Mouse (Mus musculus) limb, embryonic 11.5 days (tissue): ENCODE measurements around the gene Angptl2. TPM values are rescaled to one million over a fixed set of nuclear protein-coding genes. Genes with fewer than 3 reads are reported as not detected.

Source experiments
- ATAC-seq: fragments of 200-750 bp; cut with Nextera tagmentation; 2 replicates; pipeline ENCODE4 v1.8.0; 2017; ENCODE audit warnings: low read depth; ENCODE audit not compliant: insufficient number of reproducible peaks, low FRiP score, low TSS enrichment
- DNase-seq: peaks from one replicate; pipeline ENCODE4 v3.0.0-alpha.2; 2015; ENCODE audit warnings: low spot score
- H3K27ac ChIP-seq: fragments of 300-500 bp; sonication (generic); replicated peaks from 2 replicates; pipeline ENCODE4 v1.5.1; 2014; ENCODE audit warnings: low read depth, mild to moderate bottlenecking, low read length
- H3K27me3 ChIP-seq: fragments of 300-500 bp; sonication (generic); 2 replicates; pipeline ENCODE4 v1.6.1; 2014; ENCODE audit warnings: mild to moderate bottlenecking, low read length, mixed read lengths; ENCODE audit not compliant: control insufficient read depth, insufficient read depth
- H3K36me3 ChIP-seq: fragments of 300-500 bp; sonication (generic); 2 replicates; pipeline ENCODE4 v1.6.1; 2014; ENCODE audit warnings: mild to moderate bottlenecking, low read length, moderate library complexity, mixed read lengths; ENCODE audit not compliant: control insufficient read depth, insufficient read depth
- H3K4me1 ChIP-seq: fragments of 300-500 bp; sonication (generic); 2 replicates; pipeline ENCODE4 v1.6.1; 2014; ENCODE audit warnings: low read length, mixed read lengths; ENCODE audit not compliant: control insufficient read depth, insufficient read depth
- H3K4me2 ChIP-seq: fragments of 300-500 bp; sonication (generic); 2 replicates; pipeline ENCODE4 v1.6.1; 2014; ENCODE audit warnings: low read depth, mild to moderate bottlenecking, moderate library complexity; ENCODE audit not compliant: severe bottlenecking
- H3K4me3 ChIP-seq: fragments of 300-500 bp; sonication (generic); 2 replicates; pipeline ENCODE4 v1.5.1; 2014; ENCODE audit warnings: low read depth, low read length
- H3K9ac ChIP-seq: fragments of 300-500 bp; sonication (generic); 2 replicates; pipeline ENCODE4 v1.6.1; 2014; ENCODE audit warnings: mild to moderate bottlenecking, low read length
- H3K9me3 ChIP-seq: fragments of 300-500 bp; sonication (generic); 2 replicates; pipeline ENCODE4 v1.6.1; 2016; ENCODE audit warnings: low read length; ENCODE audit not compliant: control insufficient read depth
- WGBS: fragments of 180-500 bp; shearing (Covaris S2); extraction: QIAGEN DNeasy Blood & Tissue Kit; methylation state at CpG from one replicate; pipeline ENCODE4 v1.1.7; 2014; 5-methylcytosine and 5-hydroxymethylcytosine counted together
- polyA plus RNA-seq: library from polyadenylated mRNA; unstranded; fragments of >200 nt; fragmentation: Nextera tagmentation; extraction: Ambion mirVana; gene quantifications from 2 replicates; pipeline ENCODE4 v1.2.1, GENCODE M21; 2014

Gene Angptl2
- polyA plus RNA-seq, 1 experiment from 2014 or later: 48.8 TPM

DNA sequence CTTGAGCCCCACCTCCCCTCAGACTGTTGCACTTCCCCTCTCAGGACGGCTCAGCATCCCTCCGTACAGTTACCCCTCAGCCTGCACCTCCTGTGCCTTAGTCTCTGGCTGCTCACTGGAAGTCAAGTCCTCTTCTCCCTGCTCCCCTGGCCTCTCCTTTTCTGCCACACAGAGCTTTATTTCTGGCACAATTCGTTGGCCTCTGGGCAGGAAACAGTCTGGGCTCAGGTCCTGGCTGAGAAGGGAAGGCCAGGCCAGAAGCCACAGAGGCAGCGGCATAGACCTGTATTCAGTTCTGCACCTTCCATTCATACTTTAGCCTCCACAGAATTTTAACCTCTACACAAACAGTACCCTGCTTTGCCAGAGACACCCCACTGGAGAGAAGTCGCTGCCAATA, 31.0 kb downstream of the Angptl2 start:
- Histone ChIP-seq H3K27ac (no peak overlapping the region), H3K36me3 (peaks cover 8% of the 10 kb centered on the region; the same call in 1 of the 2 replicates), H3K4me1 (peaks cover 3% of the 10 kb centered on the region; the same call in 1 of the 2 replicates), H3K27me3 (no peaks in the 10 kb centered on the region), H3K4me2 (no peak overlapping the region), H3K9me3 (no peaks in the 10 kb centered on the region), H3K9ac (no peak overlapping the region), H3K4me3 (no peak overlapping the region)
- 87% methylated on average over 5 of the region's 5 CpGs for whole genome bisulfite sequencing
- ATAC-seq: no peak
- DNase-seq: no peak

DNA sequence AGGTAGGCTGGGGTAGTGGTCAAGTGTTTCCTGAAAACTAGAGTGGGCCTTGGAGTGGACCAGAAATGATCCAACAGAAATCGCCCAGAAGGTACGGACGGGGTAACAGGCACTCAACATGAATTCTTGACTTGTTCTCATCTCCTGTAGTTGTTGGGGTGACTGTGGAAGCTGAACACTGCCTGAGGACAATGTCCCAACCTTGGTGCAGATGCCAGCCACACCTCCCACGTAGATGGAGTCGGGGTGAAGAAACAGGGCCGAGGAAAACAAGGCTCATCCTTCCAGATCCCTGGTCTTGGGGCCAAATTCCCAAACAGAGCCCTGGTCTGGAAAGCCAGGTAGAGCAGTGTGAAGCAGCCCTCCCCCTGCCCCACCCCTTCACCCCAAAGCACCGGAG, 32.7 kb downstream of the Angptl2 start:
- Histone ChIP-seq H3K27me3 (no peaks in the 10 kb centered on the region), H3K9ac (no peak overlapping the region), H3K4me3 (no peak overlapping the region), H3K27ac (no peak overlapping the region), H3K36me3 (no peaks in the 10 kb centered on the region), H3K4me2 (no peak overlapping the region), H3K9me3 (no peaks in the 10 kb centered on the region), H3K4me1 (peaks cover 3% of the 10 kb centered on the region; the same call in 1 of the 2 replicates)
- DNase-seq (no peak), ATAC-seq (no peak)
- WGBS: 82% methylated on average over 7 of the region's 7 CpGs

DNA sequence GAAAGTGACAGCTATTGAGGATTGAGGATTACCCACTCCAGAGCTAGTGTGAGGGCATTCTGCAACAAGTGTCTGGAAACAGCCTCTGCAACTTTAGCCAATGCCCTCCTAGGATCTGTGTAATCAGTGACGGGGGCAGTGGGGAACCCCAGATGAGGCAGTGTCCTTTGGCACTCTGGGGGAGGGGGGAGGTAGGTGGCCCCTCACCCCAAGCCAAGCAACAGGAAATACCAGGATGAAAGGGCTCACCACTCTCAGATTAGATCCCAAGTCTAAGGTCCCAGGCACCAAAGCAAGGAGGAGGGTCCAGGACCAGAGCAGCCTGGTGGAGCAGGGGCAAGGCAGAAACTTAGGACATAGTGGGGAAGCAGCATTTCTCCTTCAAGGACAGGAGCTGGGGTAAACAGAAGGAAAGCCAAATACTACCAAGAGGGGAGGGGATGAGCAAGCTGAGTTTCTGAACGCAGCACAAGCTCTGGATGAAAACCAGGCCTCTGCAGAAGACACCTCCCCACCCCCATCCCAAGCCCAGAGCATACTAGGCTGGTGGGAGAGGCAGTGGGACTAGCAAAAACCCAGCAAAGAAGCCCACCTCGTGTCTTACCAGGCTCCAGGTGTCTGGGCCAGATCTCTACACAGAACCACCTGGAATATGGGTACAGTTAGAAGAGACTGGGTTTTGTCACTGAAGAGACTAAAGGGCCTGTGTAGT, 34.2 kb downstream of the Angptl2 start:
- no peak for ATAC-seq
- Histone ChIP-seq H3K27me3 (no peaks in the 10 kb centered on the region), H3K4me3 (no peak overlapping the region), H3K4me2 (no peak overlapping the region), H3K9me3 (no peaks in the 10 kb centered on the region), H3K9ac (no peak overlapping the region), H3K27ac (no peak overlapping the region), H3K4me1 (peaks cover 3% of the 10 kb centered on the region; the same call in 1 of the 2 replicates), H3K36me3 (no peaks in the 10 kb centered on the region)
- WGBS: 34% methylated on average over 3 of the region's 3 CpGs
- DNase-seq: no peak

DNA sequence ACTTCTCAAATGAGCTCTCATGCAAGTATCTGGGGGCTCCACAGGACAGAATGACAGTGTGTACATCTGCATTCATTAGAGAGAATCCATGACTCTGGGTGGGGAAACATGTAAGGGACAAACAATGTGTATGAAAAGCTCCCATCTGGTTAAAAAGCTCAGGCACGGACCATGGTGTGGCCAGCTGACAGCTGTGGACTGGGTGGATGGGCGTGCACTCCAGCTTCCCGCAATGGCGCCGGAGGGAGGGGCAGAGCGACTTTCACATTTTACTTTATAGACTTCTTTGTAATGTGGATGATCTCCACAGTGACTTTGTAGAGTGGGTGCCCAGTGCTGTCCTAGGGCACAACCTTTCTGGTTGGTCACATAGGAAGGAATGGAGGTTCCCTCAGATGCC, 36.9 kb downstream of the Angptl2 start:
- Histone ChIP-seq H3K27ac (no peak overlapping the region), H3K4me3 (no peak overlapping the region), H3K9ac (no peak overlapping the region), H3K4me1 (peaks cover 3% of the 10 kb centered on the region; the same call in 1 of the 2 replicates), H3K9me3 (no peaks in the 10 kb centered on the region), H3K36me3 (no peaks in the 10 kb centered on the region), H3K27me3 (no peaks in the 10 kb centered on the region), H3K4me2 (no peak overlapping the region)
- WGBS: 86% methylated on average over 6 of the region's 6 CpGs
- DNase-seq (no peak), ATAC-seq (no peak)

DNA sequence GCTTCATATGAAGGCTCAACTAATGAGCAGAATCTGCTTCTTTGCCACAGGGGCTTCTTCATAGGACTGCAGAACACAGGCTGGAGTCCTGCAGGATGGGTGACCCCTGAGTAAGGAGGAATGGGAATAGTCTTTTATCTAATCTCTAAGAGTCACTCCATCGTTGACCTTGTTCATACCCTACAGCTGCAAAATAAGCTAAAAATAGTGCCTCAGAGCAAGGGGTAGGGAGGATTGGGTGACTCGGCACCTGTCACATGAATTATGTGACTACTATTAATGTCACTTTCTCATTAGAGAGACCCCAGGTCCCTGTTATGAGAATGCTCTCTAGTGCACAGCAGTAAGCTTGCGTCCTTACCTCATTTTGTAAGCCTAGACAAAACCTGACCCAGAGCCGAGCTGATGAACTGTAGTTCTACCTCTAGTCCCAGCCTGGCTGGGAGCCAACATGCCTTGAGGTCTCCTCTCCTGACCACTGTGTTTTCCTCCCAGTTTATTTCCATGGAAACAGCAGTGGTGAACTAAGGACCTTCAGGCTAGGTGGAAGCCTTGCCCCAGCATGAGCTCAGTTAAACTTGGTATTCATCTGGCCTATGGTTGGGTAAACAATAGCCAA, 37.8 kb downstream of the Angptl2 start:
- no peak for ATAC-seq
- peaks cover 3% of the 10 kb centered on the region; the same call in 1 of the 2 replicates for H3K4me1 ChIP-seq
- no peak overlapping the region for H3K9ac ChIP-seq
- H3K4me2 ChIP-seq: no peak overlapping the region
- H3K27ac ChIP-seq: no peak overlapping the region
- H3K27me3 ChIP-seq: no peaks in the 10 kb centered on the region
- 59% methylated on average over 4 of the region's 4 CpGs for WGBS
- H3K9me3 ChIP-seq: no peaks in the 10 kb centered on the region
- DNase-seq: peak; percentile 42
- no peaks in the 10 kb centered on the region for H3K36me3 ChIP-seq
- no peak overlapping the region for H3K4me3 ChIP-seq

DNA sequence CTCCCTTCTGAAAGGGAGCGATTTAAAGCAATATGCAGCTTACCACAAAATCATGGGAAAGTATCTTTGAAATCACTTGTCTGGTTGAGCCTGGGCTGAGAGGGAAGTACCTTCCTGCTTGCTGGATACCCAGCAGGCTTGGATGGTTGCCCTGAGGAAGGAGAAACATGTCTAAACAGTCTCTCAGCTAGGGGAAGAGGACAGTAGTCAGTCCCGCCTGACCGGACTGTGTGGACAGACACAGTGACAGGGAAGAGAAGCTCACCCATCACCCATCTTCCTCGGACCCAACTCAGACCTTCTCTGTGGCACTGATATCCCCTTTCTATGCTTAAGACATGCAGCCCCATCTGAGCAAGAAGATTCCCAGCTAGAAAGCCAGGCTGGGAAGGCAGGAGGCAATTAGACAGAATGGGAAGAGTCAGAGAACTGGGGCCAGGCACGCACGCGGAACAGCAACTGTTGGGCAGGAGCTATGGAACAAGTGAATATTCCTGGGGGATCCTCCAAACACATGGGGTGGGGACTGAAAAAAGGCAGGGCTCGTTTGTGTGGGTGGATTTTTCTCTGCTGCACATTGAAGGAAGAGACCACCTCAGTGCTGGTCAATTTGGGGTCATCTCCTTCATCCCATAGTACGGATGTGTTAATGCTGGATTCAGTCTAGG, 38.6 kb downstream of the Angptl2 start:
- DNase-seq: no peak
- no peak overlapping the region for H3K4me3 ChIP-seq
- WGBS: 88% methylated on average over 9 of the region's 9 CpGs
- no peaks in the 10 kb centered on the region for H3K9me3 ChIP-seq
- H3K9ac ChIP-seq: no peak overlapping the region
- no peaks in the 10 kb centered on the region for H3K27me3 ChIP-seq
- ATAC-seq: no peak
- no peak overlapping the region for H3K4me2 ChIP-seq
- H3K4me1 ChIP-seq: peaks cover 3% of the 10 kb centered on the region; the same call in 1 of the 2 replicates
- H3K27ac ChIP-seq: no peak overlapping the region
- no peaks in the 10 kb centered on the region for H3K36me3 ChIP-seq

DNA sequence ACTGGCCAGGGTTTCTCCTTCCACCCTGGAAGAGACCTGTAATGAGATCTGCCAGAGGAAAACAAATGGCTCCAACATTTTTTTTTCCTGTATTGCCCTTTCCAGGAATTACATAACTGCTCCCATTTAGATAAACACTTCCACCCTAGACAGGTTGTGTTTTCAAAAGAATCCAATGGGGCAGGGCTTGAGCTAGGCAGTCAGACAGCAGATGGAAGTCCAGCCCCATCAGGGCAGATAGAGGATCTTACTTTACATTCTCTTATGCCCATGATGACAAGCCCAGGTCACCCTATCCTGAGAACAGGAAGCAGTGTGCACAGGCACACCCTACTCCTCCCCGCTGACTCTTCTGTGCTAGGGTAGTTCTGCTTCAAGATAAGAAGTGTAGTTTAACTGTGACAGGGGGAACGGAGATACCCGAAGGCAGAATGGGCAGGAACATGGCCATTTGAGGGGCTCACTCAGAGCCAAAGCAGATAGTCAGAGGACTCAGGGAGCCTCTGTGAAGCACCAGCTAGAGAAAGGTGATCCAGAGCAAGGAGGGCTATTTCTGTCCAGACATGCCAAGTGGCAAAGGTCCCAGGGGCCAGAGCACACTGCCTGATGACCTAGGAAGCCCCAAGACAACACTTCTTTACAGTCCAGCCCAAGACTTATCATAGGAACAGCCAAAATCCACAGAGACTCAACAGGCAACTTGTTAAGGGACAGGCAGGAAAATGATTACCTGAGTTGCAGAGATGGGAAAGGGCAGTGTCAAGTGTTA, 41.1 kb downstream of the Angptl2 start:
- Histone ChIP-seq H3K4me3 (no peak overlapping the region), H3K4me2 (no peak overlapping the region), H3K9ac (no peak overlapping the region), H3K9me3 (no peaks in the 10 kb centered on the region), H3K4me1 (no peaks in the 10 kb centered on the region), H3K36me3 (no peaks in the 10 kb centered on the region), H3K27ac (no peak overlapping the region), H3K27me3 (no peaks in the 10 kb centered on the region)
- 86% methylated on average over 3 of the region's 3 CpGs for WGBS
- DNase-seq: no peak
- no peak for ATAC-seq

DNA sequence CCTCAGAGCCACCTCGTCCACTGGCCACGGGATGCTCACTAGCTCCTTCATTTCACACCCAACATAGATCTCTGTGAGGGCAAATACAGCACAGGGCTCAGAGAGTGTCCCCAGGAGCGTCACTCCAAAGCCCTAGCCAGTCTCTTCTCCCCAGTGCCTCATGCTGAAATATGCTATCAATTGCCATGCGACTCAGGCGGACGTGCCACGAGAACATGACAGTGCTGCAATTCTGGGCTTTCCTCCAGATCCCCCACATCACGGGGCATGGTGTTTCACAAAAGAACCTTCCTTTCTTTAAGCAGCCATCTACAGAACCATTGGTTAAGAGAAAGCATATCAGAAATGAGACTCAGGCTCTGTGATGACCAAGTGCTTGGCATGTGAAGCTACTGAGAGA, 44.9 kb downstream of the Angptl2 start:
- no peak overlapping the region for H3K9ac ChIP-seq
- DNase-seq: no peak
- H3K27me3 ChIP-seq: no peaks in the 10 kb centered on the region
- H3K4me3 ChIP-seq: no peak overlapping the region
- 92% methylated on average over 8 of the region's 8 CpGs for WGBS
- H3K4me2 ChIP-seq: no peak overlapping the region
- H3K4me1 ChIP-seq: no peaks in the 10 kb centered on the region
- no peak overlapping the region for H3K27ac ChIP-seq
- H3K36me3 ChIP-seq: no peaks in the 10 kb centered on the region
- no peaks in the 10 kb centered on the region for H3K9me3 ChIP-seq
- ATAC-seq: no peak
